Mouse (Mus musculus): ENCODE results near the gene Mff.
A peak's percentile ranks its signal among the peaks of the same experiment; 100 is the strongest.

Mff gene

GRCm38 (mm10) chr1:82771022-82771586, 46.4 kb downstream of the Mff start, which contains the start of gene Gm47791:
Gene Gm47791, minus strand, starts transcription at chr1:82771243.
- DNase-seq (ENCODE audit: low spot score in 2 of 2): no peak

GRCm38 (mm10) chr1:82772428-82772827, 47.7 kb downstream of the Mff start:
- DNase-seq (ENCODE audit: low spot score in 2 of 2): no peak

GRCm38 (mm10) chr1:82773208-82773607, 48.5 kb downstream of the Mff start:
- no peak for DNase-seq (ENCODE audit: low spot score in 2 of 2)

GRCm38 (mm10) chr1:82775293-82775692, 50.6 kb downstream of the Mff start:
- DNase-seq (ENCODE audit: low spot score in 2 of 2): no peak

GRCm38 (mm10) chr1:82779388-82779966, 54.8 kb downstream of the Mff start:
- no peak for DNase-seq (ENCODE audit: low spot score in 2 of 2)

- DNase-seq (ENCODE audit: low spot score in 2 of 2): no peak
These were observed 58.9 kb downstream of the Mff start for GRCm38 (mm10) chr1:82783559-82783958.

- DNase-seq (ENCODE audit: low spot score in 2 of 2): no peak
These were observed 60.9 kb downstream of the Mff start for GRCm38 (mm10) chr1:82785546-82785945.

GRCm38 (mm10) chr1:82787414-82787813, 62.7 kb downstream of the Mff start:
- DNase-seq (ENCODE audit: low spot score in 2 of 2): peak; percentile 39 to 53

GRCm38 (mm10) chr1:82788070-82788469, 63.4 kb downstream of the Mff start:
- no peak for DNase-seq (ENCODE audit: low spot score in 2 of 2)

GRCm38 (mm10) chr1:82791105-82791504, 66.4 kb downstream of the Mff start:
- DNase-seq (ENCODE audit: low spot score in 2 of 2): no peak

GRCm38 (mm10) chr1:82792238-82792637, 67.5 kb downstream of the Mff start:
- DNase-seq (ENCODE audit: low spot score in 2 of 2): no peak

GRCm38 (mm10) chr1:82793110-82793509, 68.4 kb downstream of the Mff start:
- DNase-seq (ENCODE audit: low spot score in 2 of 2): no peak

GRCm38 (mm10) chr1:82793986-82794385, 69.3 kb downstream of the Mff start:
- peak; percentile 40 to 51 for DNase-seq (ENCODE audit: low spot score in 2 of 2)

GRCm38 (mm10) chr1:82795211-82795610, 70.5 kb downstream of the Mff start:
- no peak for DNase-seq (ENCODE audit: low spot score in 2 of 2)

GRCm38 (mm10) chr1:82795702-82796443, 71.2 kb downstream of the Mff start:
- DNase-seq (ENCODE audit: low spot score in 2 of 2): no peak

GRCm38 (mm10) chr1:82797088-82797487, 72.4 kb downstream of the Mff start:
- no peak for DNase-seq (ENCODE audit: low spot score in 2 of 2)

GRCm38 (mm10) chr1:82798304-82798703, 73.6 kb downstream of the Mff start:
- DNase-seq (ENCODE audit: low spot score in 2 of 2): no peak

GRCm38 (mm10) chr1:82798922-82799321, 74.2 kb downstream of the Mff start:
- DNase-seq (ENCODE audit: low spot score in 2 of 2): no peak

- no peak for DNase-seq (ENCODE audit: low spot score in 2 of 2)
These were observed 76.6 kb downstream of the Mff start for GRCm38 (mm10) chr1:82801105-82801783.
